Mouse (Mus musculus) left cerebral cortex, postnatal 36 days (tissue): ENCODE data around the gene Ube3a. TPM values are rescaled to one million over a fixed set of nuclear protein-coding genes. Genes with fewer than 3 reads are reported as not detected.

Experiments
- DNase-seq, 2 experiments: peaks; one replicate each; pipeline ENCODE4 v3.0.0; 2021 to 2022; ENCODE audit warnings: low spot score in 2 of 2, mixed read lengths in 1 of 2
- intact Hi-C: fragments of 180-260 bp; cut with DNase I; formaldehyde crosslinking; loops from one replicate; pipeline ENCODE4 v1.15.1; 2025
- total RNA-seq, 2 experiments: library from RNA; stranded (reverse); gene quantifications; 2 replicates each; pipeline ENCODE4 v1.2.3; 2021

Ube3a gene
- 100 to 1,000 TPM; 130 to 131 TPM for total RNA-seq

DNA sequence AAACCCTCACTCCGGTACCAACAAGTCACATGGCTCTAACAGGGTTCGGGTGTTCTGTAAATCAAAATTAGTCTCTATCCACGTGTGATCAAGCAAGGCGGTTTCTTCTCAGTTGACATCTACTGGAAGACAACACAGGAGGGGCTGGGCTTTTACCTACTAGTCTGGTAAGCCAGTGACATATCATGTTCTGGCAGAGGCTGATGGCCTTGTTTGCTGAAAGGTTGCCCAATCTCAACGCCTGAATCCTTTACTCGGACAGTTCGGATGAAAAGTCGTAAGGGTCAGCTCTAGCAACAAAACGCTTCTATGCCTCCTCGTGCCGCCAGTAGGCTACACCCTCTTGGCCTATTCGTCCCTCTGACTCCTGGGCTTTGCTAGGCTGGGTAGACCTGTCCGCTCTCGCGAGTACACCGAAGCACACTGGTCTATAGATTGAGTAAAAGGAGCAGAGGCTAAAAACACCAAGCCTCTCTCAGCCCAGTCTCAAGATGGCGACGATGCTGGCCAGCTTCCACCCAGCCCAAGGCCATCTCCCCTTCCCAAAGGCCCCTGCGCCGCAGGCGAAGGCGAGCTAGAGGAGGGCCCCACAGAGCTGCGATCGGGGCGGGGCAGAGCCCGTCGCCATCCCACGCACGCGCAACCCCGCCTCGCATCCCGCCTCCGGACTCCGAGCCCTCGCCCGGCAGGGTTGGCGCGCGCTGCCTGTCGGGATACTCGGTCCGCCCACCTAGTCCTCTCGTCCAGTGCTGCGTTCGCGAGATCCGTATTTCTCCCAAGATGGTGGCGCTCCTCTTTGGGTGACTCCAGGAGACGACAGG, at the start of gene Ube3a:
TSS of gene Ube3a (plus strand) at position 706 of the 821 bp plus-strand sequence.
- intact Hi-C loops = loop anchor here (2.0 to 10.0 kb wide), 2 partner anchors 49 to 833 kb away; no protein-coding TSS in a partner anchor
- peak; percentile 98 to 99 for DNase-seq

DNA sequence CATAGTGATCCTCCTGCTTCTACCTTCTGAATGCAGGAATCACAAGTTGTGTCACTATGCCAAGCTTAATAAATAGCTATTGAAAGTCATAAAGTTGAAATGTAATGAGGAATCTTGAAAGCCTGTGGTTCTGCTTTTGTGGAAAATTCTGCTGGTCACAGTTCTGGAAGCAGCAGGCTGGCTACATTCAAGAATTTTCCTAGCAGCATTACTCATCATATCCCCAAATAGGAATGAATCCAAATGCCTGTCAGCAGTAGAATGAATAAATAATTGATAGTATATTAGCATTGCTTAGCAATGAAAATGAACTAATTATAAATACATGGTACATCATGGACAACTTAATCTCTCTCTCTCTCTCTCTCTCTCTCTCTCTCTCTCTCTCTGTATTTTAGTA, 35.7 kb upstream of the Ube3a start:
- no peak for DNase-seq
- intact Hi-C loops = no loop called here

DNA sequence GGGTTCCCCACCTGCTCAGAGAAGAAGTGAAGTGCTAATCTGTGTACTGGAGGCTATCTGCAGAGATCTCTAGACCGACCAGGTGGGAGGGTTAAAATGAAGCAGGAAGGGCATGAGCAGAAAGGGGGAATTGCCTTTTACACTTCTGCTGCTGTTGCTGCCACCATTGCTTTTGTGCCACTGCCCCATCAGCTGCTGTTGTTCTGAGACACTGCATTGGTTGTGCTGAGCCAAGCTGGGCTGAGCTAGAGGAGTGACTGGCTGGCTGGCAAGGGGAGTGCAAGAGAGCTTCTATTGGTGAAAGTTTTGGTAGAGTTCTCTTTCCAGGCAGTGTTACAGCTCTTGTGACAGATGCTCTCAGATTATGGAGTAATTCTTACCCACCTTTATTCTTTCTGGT, 13.6 kb upstream of the Ube3a start:
- DNase-seq = no peak
- intact Hi-C loops = no loop called here

DNA sequence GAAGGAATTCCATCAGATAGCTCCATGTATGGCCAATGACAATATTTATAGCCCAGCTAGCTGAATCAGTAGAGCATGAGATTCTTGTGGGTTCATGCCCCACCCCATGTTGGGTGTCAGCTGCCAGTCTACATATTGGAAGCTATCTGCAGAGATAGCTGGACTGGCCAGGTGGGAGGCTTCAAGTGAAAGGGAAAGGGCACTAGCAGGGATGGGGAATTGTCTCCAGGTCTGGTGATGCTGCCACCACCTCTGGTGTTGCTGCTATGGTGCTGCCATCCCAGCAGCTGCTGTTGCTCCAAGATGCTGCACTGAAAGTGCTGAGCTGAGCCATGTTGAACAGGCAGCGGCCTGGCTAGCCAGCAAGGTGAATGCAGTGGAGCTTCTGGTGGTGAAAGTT, 7.3 kb upstream of the Ube3a start:
- intact Hi-C loops = loop anchor here (10.0 kb wide), 1 partner anchor 826 kb away; no protein-coding TSS in a partner anchor
- peak in 1 of 2 experiments; percentile 3 for DNase-seq

DNA sequence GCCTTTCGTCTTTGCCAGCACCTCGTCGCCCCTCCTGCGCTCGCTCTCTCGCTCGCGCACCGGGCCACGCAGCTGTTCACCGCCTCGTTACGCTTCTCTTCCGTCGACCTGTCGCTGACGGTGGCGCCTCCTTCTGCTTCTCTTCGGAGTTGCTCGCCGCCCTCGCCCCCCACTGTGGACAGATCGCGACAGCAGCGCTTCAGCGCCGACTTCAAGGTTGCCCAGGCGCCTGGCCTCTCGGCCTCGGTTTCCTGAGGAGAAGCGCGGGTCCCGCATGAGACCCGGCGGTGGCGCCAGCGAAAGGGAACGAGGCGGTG, 274 bp downstream of the Ube3a start:
- intact Hi-C loops = loop anchor here (2.0 to 10.0 kb wide), 2 partner anchors 50 to 834 kb away; no protein-coding TSS in a partner anchor
- no peak for DNase-seq

DNA sequence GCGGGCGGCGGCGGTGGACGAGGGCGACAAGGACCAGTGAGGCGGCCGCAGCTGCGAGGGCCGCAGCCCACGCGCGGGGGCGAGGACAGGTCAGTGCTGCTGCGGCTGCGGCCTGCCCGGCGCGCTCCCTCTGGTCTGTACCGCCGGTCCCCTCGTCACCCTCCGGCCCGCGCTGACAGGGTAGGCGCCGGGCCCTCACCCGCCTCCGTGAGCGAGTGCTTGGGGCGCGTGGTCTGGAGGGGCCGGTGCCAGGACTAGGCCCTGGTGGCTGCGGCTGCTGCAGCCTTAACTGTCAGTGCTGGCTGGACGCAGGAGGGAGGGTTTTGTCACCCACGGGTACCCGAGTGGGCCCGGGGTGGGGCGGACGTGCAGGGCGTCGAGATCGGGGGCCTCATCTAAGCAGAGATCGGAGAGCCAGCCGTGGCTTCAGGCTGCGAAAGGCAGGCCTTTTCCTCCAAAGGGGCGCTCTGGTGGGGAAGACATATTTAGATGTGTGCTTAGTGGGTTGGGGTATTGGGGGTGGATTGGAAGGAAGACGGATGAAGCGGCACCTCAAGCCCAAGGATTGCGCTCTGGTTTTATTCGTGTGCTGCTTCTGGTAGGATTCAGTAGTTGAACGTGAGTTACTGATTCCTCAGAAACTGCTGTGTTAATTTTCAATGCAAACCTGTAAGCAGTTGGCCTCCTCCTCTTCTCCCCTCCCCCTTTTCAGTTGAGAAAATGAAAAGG, 797 bp downstream of the Ube3a start:
- intact Hi-C loops = loop anchor here (2.0 to 10.0 kb wide), 2 partner anchors 51 to 835 kb away; no protein-coding TSS in a partner anchor
- peak; percentile 77 to 84 for DNase-seq

DNA sequence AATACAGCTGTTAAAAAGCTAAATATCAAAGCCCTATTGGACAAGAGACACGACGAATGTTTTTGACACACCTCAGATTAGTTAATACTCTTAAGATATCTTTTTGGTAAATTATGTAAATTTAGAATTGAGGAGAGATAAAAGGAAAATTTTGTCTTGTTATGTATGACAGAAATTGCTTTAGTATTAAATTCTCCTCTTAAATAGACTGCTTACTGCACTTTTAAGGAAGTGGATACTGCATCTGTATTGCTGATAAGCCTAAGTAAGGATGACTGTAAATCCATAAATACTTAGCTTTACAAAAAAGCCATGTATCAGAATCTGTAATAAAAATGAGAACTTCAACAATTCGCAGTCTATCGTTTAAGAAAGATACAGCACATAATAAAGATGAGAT, 1.8 kb downstream of the Ube3a start:
- DNase-seq = no peak
- intact Hi-C loops = no loop called here

DNA sequence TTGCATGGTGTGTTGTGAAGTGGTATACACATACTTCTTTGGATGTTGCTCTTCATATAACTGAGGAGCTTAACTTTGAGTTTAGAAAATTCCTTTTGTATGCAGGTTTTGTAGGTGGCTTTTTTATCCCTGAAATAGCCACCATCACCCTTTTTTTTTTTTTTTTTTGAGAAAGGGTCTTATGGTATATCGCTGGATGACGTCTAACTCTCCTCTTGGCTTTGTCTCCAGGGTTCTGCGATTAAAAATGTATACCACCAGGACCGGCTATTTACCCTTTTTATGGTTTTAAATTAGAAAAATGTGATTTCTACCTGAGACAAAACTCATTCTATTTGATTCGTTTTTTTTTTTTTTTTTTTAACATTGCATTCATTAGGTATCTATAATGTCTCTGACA, 2.2 kb downstream of the Ube3a start:
- intact Hi-C loops = no loop called here
- no peak for DNase-seq

DNA sequence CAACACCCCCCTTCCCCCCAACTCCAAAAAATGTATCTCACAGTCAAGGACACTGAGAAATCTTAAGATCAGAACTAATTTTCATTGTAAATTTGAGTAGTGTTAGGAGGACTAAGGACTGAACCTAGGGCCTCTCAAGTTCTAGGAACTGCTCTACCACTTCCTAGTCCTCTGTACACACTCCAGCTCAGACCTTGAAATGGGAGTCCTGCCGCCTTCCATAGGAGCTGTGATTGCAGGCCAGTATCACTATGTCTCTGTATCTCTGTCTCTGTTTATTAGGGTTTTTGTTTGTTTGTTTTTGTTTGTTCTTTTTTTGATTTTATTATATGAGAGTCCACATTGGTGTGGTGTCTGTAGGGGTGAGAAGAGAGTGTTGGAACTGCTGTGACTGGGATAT, 3.4 kb downstream of the Ube3a start:
- DNase-seq = no peak
- intact Hi-C loops = no loop called here

DNA sequence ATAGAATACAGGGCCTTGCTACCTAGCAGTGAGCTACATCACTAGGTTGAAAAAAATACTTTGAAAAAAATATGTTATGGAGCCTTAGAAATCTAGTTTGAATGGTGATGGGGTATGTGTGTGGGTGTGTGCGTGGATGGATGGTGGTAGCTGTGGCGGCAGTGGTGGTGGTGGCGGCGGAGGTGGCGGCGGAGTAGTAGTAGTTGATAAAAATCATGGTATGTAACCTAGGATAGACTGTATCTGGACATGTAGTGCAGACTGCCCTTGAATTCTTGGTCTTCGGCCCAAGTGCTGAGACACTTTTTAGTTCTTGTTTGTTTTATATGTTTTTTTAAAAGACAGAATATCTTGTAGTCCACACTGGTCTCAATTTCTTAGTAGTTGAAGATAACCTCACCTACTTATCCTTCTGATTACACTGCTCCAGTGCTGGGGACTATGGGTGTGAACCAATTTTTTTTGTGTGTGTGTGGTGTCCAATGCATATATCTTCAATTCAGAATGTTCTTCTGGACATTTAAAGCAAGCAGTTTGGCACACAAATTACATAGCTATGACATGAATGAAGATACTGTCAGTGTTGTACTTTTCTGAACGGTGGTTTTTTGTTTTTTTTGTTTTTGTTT, 6.3 kb downstream of the Ube3a start:
- DNase-seq = no peak
- intact Hi-C loops = no loop called here

DNA sequence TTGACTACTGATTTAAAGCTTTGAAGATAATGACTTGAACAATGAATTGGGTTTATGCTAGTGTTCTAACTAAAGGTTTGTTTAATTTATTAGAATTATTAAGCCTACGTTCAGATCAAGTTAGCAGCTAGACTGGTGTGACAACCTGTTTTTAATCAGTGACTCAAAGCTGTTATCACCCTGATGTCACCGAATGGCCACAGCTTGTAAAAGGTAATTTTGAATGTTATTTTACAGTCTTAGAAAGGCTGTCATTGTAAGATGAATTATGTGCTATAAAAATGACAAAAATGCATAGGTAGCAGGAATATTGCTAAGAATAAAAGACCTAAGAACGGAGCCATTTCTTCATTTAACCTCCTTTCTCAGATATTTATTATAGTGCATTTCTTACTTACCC, 14.7 kb downstream of the Ube3a start:
- no peak for DNase-seq
- intact Hi-C loops = no loop called here

DNA sequence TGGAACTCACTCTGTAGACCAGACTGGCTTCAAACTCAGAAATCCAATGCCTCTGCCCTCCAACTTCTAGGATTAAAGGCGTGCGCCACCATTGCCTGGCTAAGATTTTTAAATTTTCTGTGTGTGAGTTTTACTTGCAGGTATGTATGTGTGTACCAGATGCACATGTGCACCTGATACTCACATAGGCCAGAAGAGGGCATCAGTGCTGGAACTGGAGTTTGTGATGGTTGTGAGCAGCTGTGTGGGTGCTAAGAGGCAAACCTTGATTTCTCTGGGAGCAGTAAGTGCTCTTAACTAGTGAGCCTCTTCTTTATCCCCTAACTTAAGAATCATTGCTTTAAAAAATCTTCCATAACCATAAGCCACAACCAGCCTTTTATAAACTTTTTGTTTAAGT, 17.0 kb downstream of the Ube3a start:
- DNase-seq = no peak
- intact Hi-C loops = no loop called here

DNA sequence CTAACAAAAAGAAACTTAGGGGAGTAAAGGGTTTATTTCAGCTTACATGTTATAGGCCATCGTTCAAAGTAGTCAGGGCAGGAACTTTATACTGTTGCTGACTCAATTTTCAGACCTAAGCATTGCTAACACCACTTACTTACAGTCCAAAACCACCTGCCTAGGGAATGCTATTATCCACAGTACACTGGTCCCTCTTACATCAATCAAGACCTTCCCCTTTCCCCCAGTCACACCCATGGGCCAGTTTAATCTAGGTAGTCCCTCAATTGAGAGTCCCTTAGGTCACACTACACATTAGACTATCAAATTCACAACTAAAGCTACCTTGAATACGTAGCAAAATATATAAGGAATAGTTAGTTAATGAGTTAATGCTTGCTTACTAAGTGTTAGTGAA, 24.8 kb downstream of the Ube3a start:
- intact Hi-C loops = no loop called here
- no peak for DNase-seq

DNA sequence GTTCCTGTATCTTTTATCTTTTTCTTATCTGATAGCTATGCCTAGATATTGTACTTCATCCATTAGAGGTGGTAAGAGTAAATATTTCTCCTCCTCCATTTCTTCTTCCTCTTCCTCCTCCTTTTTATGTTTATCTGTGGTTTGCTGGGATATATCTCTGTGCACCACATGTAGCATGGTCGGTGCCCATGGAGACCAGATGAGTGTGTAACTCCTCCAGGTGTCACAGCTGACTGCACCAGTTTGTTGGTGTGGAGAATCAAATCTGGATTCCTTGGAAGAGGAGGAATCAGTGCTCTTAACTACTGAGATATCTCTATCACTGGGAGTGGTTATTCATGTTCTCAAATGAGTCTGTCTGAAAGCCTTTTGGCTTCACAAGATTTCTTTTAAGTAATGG, 37.0 kb downstream of the Ube3a start:
- intact Hi-C loops = no loop called here

DNA sequence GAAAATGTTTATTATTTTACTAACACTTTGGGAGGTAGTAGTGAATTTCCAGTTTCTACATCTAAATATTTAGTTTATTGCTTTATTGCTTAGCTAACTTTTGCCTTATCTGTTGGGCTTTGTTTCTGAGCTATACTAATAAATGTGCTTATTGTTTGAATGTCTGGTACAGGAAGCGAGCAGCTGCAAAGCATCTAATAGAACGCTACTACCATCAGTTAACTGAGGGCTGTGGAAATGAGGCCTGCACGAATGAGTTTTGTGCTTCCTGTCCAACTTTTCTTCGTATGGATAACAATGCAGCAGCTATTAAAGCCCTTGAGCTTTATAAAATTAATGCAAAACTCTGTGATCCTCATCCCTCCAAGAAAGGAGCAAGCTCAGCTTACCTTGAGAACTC, 43.2 kb downstream of the Ube3a start:
- intact Hi-C loops = no loop called here

More for the DNA sequence above, 37.0 kb downstream of the Ube3a start:
- DNase-seq = no peak

DNA sequence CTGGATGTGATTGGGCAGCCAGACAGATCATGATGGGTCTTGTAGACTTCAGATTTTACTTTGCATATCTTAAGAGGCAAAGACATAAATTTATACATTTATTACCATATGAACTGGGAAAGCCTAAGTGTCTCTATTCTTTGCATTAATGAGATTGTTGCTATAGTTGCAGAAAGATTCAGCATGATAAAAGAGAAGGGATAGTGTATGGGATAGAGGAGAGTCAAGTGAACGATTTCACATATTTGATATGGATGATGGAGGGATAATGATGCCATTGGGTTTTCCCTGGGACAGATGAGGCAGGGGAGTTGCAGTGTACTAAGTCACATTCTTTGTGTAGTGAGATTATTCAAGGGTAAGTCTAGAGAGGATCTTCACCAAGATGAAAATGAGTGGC, 84.0 kb downstream of the Ube3a start:
- DNase-seq = no peak
- intact Hi-C loops = no loop called here

More for the DNA sequence above, 43.2 kb downstream of the Ube3a start:
- no peak for DNase-seq

DNA sequence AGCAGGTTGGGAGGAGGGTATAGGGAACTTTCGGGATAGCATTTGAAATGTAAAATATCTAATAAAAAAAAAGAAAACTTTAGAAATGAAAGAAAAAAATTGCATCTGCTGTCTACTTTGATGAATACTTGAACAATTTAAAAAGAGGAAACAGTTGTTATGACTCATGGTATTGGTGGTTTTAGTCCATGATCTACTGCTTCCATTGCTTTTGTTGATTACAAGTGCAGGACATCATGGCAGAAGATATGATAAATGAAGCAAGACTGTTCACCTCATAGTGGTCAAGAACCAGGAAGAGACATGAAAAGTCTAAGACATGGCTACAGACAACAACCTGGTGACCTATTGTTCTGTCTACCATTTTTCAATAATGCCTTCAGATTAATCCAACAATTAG, 94.2 kb downstream of the Ube3a start:
- intact Hi-C loops = no loop called here
- no peak for DNase-seq
